24 mouse cellular contexts compared by ENCODE assay signal in genomic region chr3:27030067-27030857, GRCm38 (mm10).
DNase-seq lines count a peak whose midpoint lies in the region; ATAC-seq lines count a peak whose summit lies in the region.
"Had no signal": no experiment of that assay in that cellular context is flagged by ENCODE, and none has a peak within 500 bp of the region (broad histone marks: within the 10 kb centered on the region; RNA-seq: fewer than 3 reads in every experiment).

No protein-coding gene starts in this region.

- no peak overlapping the region for H3K4me2 ChIP-seq in limb, embryonic 12.5 days
- no peak overlapping the region for H3K4me2 ChIP-seq in neural tube, embryonic 14.5 days (ENCODE audit: low read depth, low read length)
- H3K4me2 ChIP-seq in neural tube, embryonic 15.5 days = no peak overlapping the region
- H3K4me2 ChIP-seq in forebrain, embryonic 16.5 days (ENCODE audit: low read length) = no peak overlapping the region
- H3K4me2 ChIP-seq: embryonic facial prominence, embryonic 12.5 days; forebrain, embryonic 13.5 days; forebrain, embryonic 15.5 days had no signal

- no peak for DNase-seq in limb, embryonic 10.5 days (ENCODE audit: low spot score)
- no peak for DNase-seq in neural tube, embryonic 10.5 days (ENCODE audit: extremely low spot score, low spot score)
- DNase-seq: adrenal gland, adult 8-10 months; adrenal gland, postnatal 14 days; adrenal gland, postnatal 36 days; B cell, adult 2 months; cerebellum, adult 11-12 months; cerebellum, adult 2 months; cerebellum, adult 9-10 months; cerebellum, postnatal 10 days; cerebellum, postnatal 25 days had no signal

- no peaks in the 10 kb centered on the region for H3K36me3 ChIP-seq in limb, embryonic 12.5 days
- H3K36me3 ChIP-seq in limb, embryonic 10.5 days = no peaks in the 10 kb centered on the region
- H3K36me3 ChIP-seq in neural tube, embryonic 14.5 days (ENCODE audit: control insufficient read depth, insufficient read depth, low read length) = no peaks in the 10 kb centered on the region
- H3K36me3 ChIP-seq in neural tube, embryonic 15.5 days = no peaks in the 10 kb centered on the region
- H3K36me3 ChIP-seq in forebrain, embryonic 16.5 days (ENCODE audit: control insufficient read depth, insufficient read depth) = no peaks in the 10 kb centered on the region
- H3K36me3 ChIP-seq: embryonic facial prominence, embryonic 10.5 days; embryonic facial prominence, embryonic 12.5 days; forebrain, embryonic 15.5 days; G1E had no signal

- H3K4me3 ChIP-seq in limb, embryonic 12.5 days (replicated peaks) = no peak overlapping the region
- no peak overlapping the region for H3K4me3 ChIP-seq in limb, embryonic 10.5 days
- no peak overlapping the region for H3K4me3 ChIP-seq in neural tube, embryonic 14.5 days (ENCODE audit: low read depth, low read length)
- H3K4me3 ChIP-seq in neural tube, embryonic 15.5 days (replicated peaks) = no peak overlapping the region
- H3K4me3 ChIP-seq in forebrain, embryonic 16.5 days (replicated peaks; ENCODE audit: low read length) = no peak overlapping the region
- H3K4me3 ChIP-seq: embryonic facial prominence, embryonic 10.5 days; embryonic facial prominence, embryonic 12.5 days; forebrain, embryonic 13.5 days; forebrain, embryonic 15.5 days had no signal

- H3K4me1 ChIP-seq in limb, embryonic 12.5 days (replicated peaks) = no peaks in the 10 kb centered on the region
- no peaks in the 10 kb centered on the region for H3K4me1 ChIP-seq in limb, embryonic 10.5 days
- H3K4me1 ChIP-seq in neural tube, embryonic 14.5 days (ENCODE audit: control insufficient read depth, insufficient read depth, low read length) = no peaks in the 10 kb centered on the region
- H3K4me1 ChIP-seq in neural tube, embryonic 15.5 days = 0 out of 2 replicates have a peak, but pooled peaks cover 3% of the 10 kb centered on the region
- H3K4me1 ChIP-seq in forebrain, embryonic 16.5 days (replicated peaks; ENCODE audit: control insufficient read depth, insufficient read depth, low read length) = no peaks in the 10 kb centered on the region
- H3K4me1 ChIP-seq: embryonic facial prominence, embryonic 10.5 days; embryonic facial prominence, embryonic 12.5 days; forebrain, embryonic 13.5 days; forebrain, embryonic 15.5 days had no signal

- H3K27ac ChIP-seq in limb, embryonic 12.5 days = no peak overlapping the region
- H3K27ac ChIP-seq in limb, embryonic 10.5 days = no peak overlapping the region
- H3K27ac ChIP-seq in neural tube, embryonic 14.5 days (ENCODE audit: low read depth, low read length) = no peak overlapping the region
- H3K27ac ChIP-seq in neural tube, embryonic 15.5 days (replicated peaks) = peak overlapping the region; percentile 23; the same call in 1 of the 2 replicates
- H3K27ac ChIP-seq in forebrain, embryonic 16.5 days (ENCODE audit: low read length) = no peak overlapping the region
- H3K27ac ChIP-seq: embryonic facial prominence, embryonic 10.5 days; embryonic facial prominence, embryonic 12.5 days; forebrain, embryonic 13.5 days; forebrain, embryonic 15.5 days had no signal

- H3K9ac ChIP-seq in limb, embryonic 12.5 days (replicated peaks) = no peak overlapping the region
- H3K9ac ChIP-seq in neural tube, embryonic 14.5 days (replicated peaks; ENCODE audit: low read depth, low read length) = no peak overlapping the region
- H3K9ac ChIP-seq in neural tube, embryonic 15.5 days (replicated peaks) = no peak overlapping the region
- H3K9ac ChIP-seq in forebrain, embryonic 16.5 days (replicated peaks; ENCODE audit: low read depth, low read length) = no peak overlapping the region
- H3K9ac ChIP-seq: embryonic facial prominence, embryonic 12.5 days; forebrain, embryonic 13.5 days; forebrain, embryonic 15.5 days had no signal

- H3K27me3 ChIP-seq in limb, embryonic 12.5 days = peaks cover 71% of the 10 kb centered on the region
- H3K27me3 ChIP-seq in limb, embryonic 10.5 days (ENCODE audit: low read depth, poor library complexity, severe bottlenecking) = no peaks in the 10 kb centered on the region
- H3K27me3 ChIP-seq in neural tube, embryonic 14.5 days (ENCODE audit: control insufficient read depth, insufficient read depth, low read length) = no peaks in the 10 kb centered on the region
- H3K27me3 ChIP-seq in neural tube, embryonic 15.5 days (replicated peaks) = no peaks in the 10 kb centered on the region
- H3K27me3 ChIP-seq in forebrain, embryonic 16.5 days (replicated peaks; ENCODE audit: control insufficient read depth, insufficient read depth, low read length) = no peaks in the 10 kb centered on the region
- H3K27me3 ChIP-seq: CH12.LX; embryonic facial prominence, embryonic 12.5 days; forebrain, embryonic 13.5 days; forebrain, embryonic 15.5 days had no signal

- WGBS in limb, embryonic 12.5 days = 65% methylated on average over 8 of the region's 8 CpGs
- WGBS in limb, embryonic 10.5 days = 93% methylated on average over 8 of the region's 8 CpGs
- WGBS in neural tube, embryonic 14.5 days = 70% methylated on average over 8 of the region's 8 CpGs
- 61% methylated on average over 8 of the region's 8 CpGs for WGBS in neural tube, embryonic 15.5 days
- 88% methylated on average over 8 of the region's 8 CpGs for WGBS in forebrain, embryonic 16.5 days

- H3K9me3 ChIP-seq in limb, embryonic 12.5 days = no peaks in the 10 kb centered on the region
- H3K9me3 ChIP-seq in limb, embryonic 10.5 days (replicated peaks) = no peaks in the 10 kb centered on the region
- no peaks in the 10 kb centered on the region for H3K9me3 ChIP-seq in neural tube, embryonic 14.5 days (ENCODE audit: control insufficient read depth, low read length)
- H3K9me3 ChIP-seq in neural tube, embryonic 15.5 days (replicated peaks) = no peaks in the 10 kb centered on the region
- H3K9me3 ChIP-seq in forebrain, embryonic 16.5 days (ENCODE audit: control insufficient read depth, low read length) = no peaks in the 10 kb centered on the region
- H3K9me3 ChIP-seq: embryonic facial prominence, embryonic 10.5 days; embryonic facial prominence, embryonic 12.5 days; forebrain, embryonic 13.5 days; forebrain, embryonic 15.5 days; G1E had no signal

- ATAC-seq in limb, embryonic 12.5 days (ENCODE audit: insufficient number of reproducible peaks, insufficient read depth, low FRiP score, low TSS enrichment, low read depth) = peak; percentile 82; the same call in 1 of the 2 replicates
- ATAC-seq in neural tube, embryonic 14.5 days (ENCODE audit: low read depth) = peak; percentile 79; the same call in 1 of the 2 replicates
- peak; percentile 64 for ATAC-seq in neural tube, embryonic 15.5 days (ENCODE audit: low FRiP score)
- ATAC-seq in forebrain, embryonic 16.5 days = no peak
- ATAC-seq: activated CD4-positive, CD25-positive, alpha-beta regulatory T cell, adult 4 months; CD4-positive, CD25-positive, alpha-beta regulatory T cell, adult 4 months; forebrain, embryonic 13.5 days; forebrain, embryonic 15.5 days; Patski had no signal
